Mouse (Mus musculus): ENCODE data around the gene Grin2b. TPM values are rescaled to one million over a fixed set of nuclear protein-coding genes. Genes with fewer than 3 reads are reported as not detected.

Grin2b gene
- total and polyA plus RNA-seq, 3 experiments, result not detected

- in situ Hi-C loops (cut with MboI; ENCODE audit: low pct_ligation_motif_present, low pct_unique_long_range_greater_than_20kb, low sequenced_read_pairs) (no loop called here), dilution Hi-C loops (cut with MboI; ENCODE audit: extremely low pct_ligation_motif_present, extremely low pct_unique_long_range_greater_than_20kb, low sequenced_read_pairs) (no loop called here)
- H3K9me3 ChIP-seq (replicated peaks; ENCODE audit: low read length), result peaks cover 52% of the 10 kb centered on the region
- DNase-seq (ENCODE audit: extremely low read depth), result no peak
- no peak for TF ChIP-seq HCFC1 (IDR thresholded peaks at IDR 0.05; ENCODE audit: low read depth, low read length)
- TF ChIP-seq CHD1 (IDR thresholded peaks at IDR 0.05; ENCODE audit: low read depth, low read length), result no peak
- TF ChIP-seq TBP (conservative IDR thresholded peaks at IDR 0.05; ENCODE audit: low read depth, low read length), result no peak
- TF ChIP-seq SMC3 (IDR thresholded peaks at IDR 0.05; ENCODE audit: low read depth, low read length), result no peak
- no peak for TF ChIP-seq PAX5 (IDR thresholded peaks at IDR 0.05; ENCODE audit: low read length)
- no peak for TF ChIP-seq ZMIZ1 (IDR thresholded peaks at IDR 0.05; ENCODE audit: low read depth, low read length)
- TF ChIP-seq MAZ (IDR thresholded peaks at IDR 0.05; ENCODE audit: low read depth, low read length), result no peak
- no peak for TF ChIP-seq USF1 (IDR thresholded peaks at IDR 0.05; ENCODE audit: low read depth, low read length)
- H3K4me3 ChIP-seq (replicated peaks in 1 of 3; ENCODE audit: low read depth in 2 of 3, low read length in 2 of 3, poor library complexity in 1 of 3), result no peak overlapping the region
- H3K9ac ChIP-seq (ENCODE audit: insufficient read depth, low read depth), result no peak overlapping the region
- H3K4me2 ChIP-seq (ENCODE audit: insufficient read depth, low read depth, poor library complexity, severe bottlenecking), result no peak overlapping the region
- H3K36me3 ChIP-seq (replicated peaks in 1 of 2; ENCODE audit: control insufficient read depth in 1 of 2, insufficient read depth in 1 of 2, low read length in 1 of 2), result no peaks in the 10 kb centered on the region
- no peaks in the 10 kb centered on the region for H3K79me2 ChIP-seq (replicated peaks; ENCODE audit: control insufficient read depth, extremely low read depth, insufficient read depth, poor library complexity, severe bottlenecking)
- no peaks in the 10 kb centered on the region for H3K4me1 ChIP-seq (ENCODE audit: control insufficient read depth in 1 of 2, insufficient read depth in 2 of 2)
- no peaks in the 10 kb centered on the region for H3K27me3 ChIP-seq (replicated peaks)
- no peak overlapping the region for H3K27ac ChIP-seq (ENCODE audit: insufficient read depth, low read depth)
These were observed 501.3 kb downstream of the Grin2b start for GRCm38 (mm10) chr6:135672003-135672402.

Other genes with a start within 250 kb of the Grin2b start
- gene Gm8994, start 154.0 kb upstream of the Grin2b start, total RNA-seq (2012; rRNA removed), result 0.21 TPM in 1 of 2 replicates, not detected in the other
- 0.34 TPM in 1 of 2 replicates, not detected in the other for gene Gm8994, start 154.0 kb upstream of the Grin2b start, total RNA-seq (2014; rRNA removed)
- 0.38 TPM in 1 of 2 replicates, not detected in the other for gene Gm8994, start 154.0 kb upstream of the Grin2b start, polyA plus RNA-seq (2012; ENCODE audit: insufficient read length, low read depth)
- gene E330021D16Rik, start 242.1 kb upstream of the Grin2b start, total RNA-seq (2012; rRNA removed), result not detected in 2 replicates
- gene E330021D16Rik, start 242.1 kb upstream of the Grin2b start, total RNA-seq (2014; rRNA removed), result not detected in 2 replicates
- gene E330021D16Rik, start 242.1 kb upstream of the Grin2b start, polyA plus RNA-seq (2012; ENCODE audit: insufficient read length, low read depth), result not detected in 2 replicates